Mouse (Mus musculus) kidney, postnatal 36 days (tissue): ENCODE measurements at regions not wholly inside any gene's neighbourhood (a gene's known extent, or its start where the extent isn't known, plus 50 kb on each side); places are given as distances from the start of the nearest gene placed in this dataset.

Experiments
- DNase-seq, 2 experiments: peaks; one replicate each; pipeline ENCODE4 v3.0.0; 2021 to 2022; ENCODE audit warnings: mixed read lengths in 2 of 2

GRCm38 (mm10) chr8:89641339-89641738 is 597.4 kb upstream of the Sall1 start:
- no peak for DNase-seq

GRCm38 (mm10) chr8:89634864-89635263 is 590.9 kb upstream of the Sall1 start:
- no peak for DNase-seq

- DNase-seq = no peak
These were observed 588.3 kb upstream of the Sall1 start for GRCm38 (mm10) chr8:89632304-89632703.

GRCm38 (mm10) chr8:89630540-89630939 is 586.6 kb upstream of the Sall1 start:
- peak; percentile 6 to 51 for DNase-seq

- no peak for DNase-seq
These were observed 574.1 kb upstream of the Sall1 start for GRCm38 (mm10) chr8:89618089-89618488.

GRCm38 (mm10) chr8:89615863-89616558 is 572.0 kb upstream of the Sall1 start:
- DNase-seq = no peak

- DNase-seq = no peak
These were observed 565.1 kb upstream of the Sall1 start for GRCm38 (mm10) chr8:89609074-89609473.

GRCm38 (mm10) chr8:89605905-89606468 is 562.0 kb upstream of the Sall1 start:
- no peak for DNase-seq

- DNase-seq = peak in 1 of 2 experiments; percentile 2
These were observed 560.5 kb upstream of the Sall1 start for GRCm38 (mm10) chr8:89604461-89604860.

- DNase-seq = no peak
These were observed 552.4 kb upstream of the Sall1 start for GRCm38 (mm10) chr8:89596380-89596779.

- DNase-seq = no peak
These were observed 539.1 kb upstream of the Sall1 start for GRCm38 (mm10) chr8:89583091-89583490.

- no peak for DNase-seq
These were observed 538.6 kb upstream of the Sall1 start for GRCm38 (mm10) chr8:89582566-89582965.

- DNase-seq = peak; percentile 79 to 93
These were observed 527.9 kb upstream of the Sall1 start for GRCm38 (mm10) chr8:89571816-89572215.

GRCm38 (mm10) chr8:89570639-89571325 is 526.8 kb upstream of the Sall1 start:
- DNase-seq = no peak

GRCm38 (mm10) chr8:89569406-89569805 is 525.4 kb upstream of the Sall1 start:
- no peak for DNase-seq

GRCm38 (mm10) chr8:89568641-89569040 is 524.7 kb upstream of the Sall1 start:
- no peak for DNase-seq

- DNase-seq = no peak
These were observed 523.0 kb upstream of the Sall1 start for GRCm38 (mm10) chr8:89566986-89567385.

GRCm38 (mm10) chr8:89566461-89566860 is 522.5 kb upstream of the Sall1 start:
- no peak for DNase-seq

GRCm38 (mm10) chr8:89565147-89565826 is 521.3 kb upstream of the Sall1 start:
- DNase-seq = no peak

GRCm38 (mm10) chr8:89563544-89563943 is 519.6 kb upstream of the Sall1 start:
- no peak for DNase-seq

- DNase-seq = no peak
These were observed 518.6 kb upstream of the Sall1 start for GRCm38 (mm10) chr8:89562597-89562996.

- no peak for DNase-seq
These were observed 497.3 kb upstream of the Sall1 start for GRCm38 (mm10) chr8:89541231-89541630.

GRCm38 (mm10) chr8:89534605-89535004 is 490.6 kb upstream of the Sall1 start:
- no peak for DNase-seq

GRCm38 (mm10) chr8:89525041-89525440 is 481.1 kb upstream of the Sall1 start:
- no peak for DNase-seq
